Mouse (Mus musculus): ENCODE measurements around the gene Ubl7. TPM values are rescaled to one million over a fixed set of nuclear protein-coding genes. Genes with fewer than 3 reads are reported as not detected.
"Not testable (repeated sequence)": the region's sequence is repeated elsewhere in the genome, so short reads cannot be mapped to it uniquely, and the experiment has no call there.

Ubl7 gene
- total RNA-seq (2021) = 10 to 100 TPM; 78.8 to 85.3 TPM
- long read RNA-seq, experiment 1, transcript Ubl7-201 (11 exons, 1,364 nt) = major isoform, 51 of 112 reads
- long read RNA-seq, experiment 1, transcript Ubl7-209 (11 exons, 1,319 nt) = minor isoform, 18 of 112 reads
- long read RNA-seq, experiment 1, partial matches to known transcripts = 17 of 112 reads
- long read RNA-seq, experiment 1, other reads (novel, unspliced or antisense) = 24 of 112 reads
- long read RNA-seq, experiment 2, transcript Ubl7-201 (11 exons, 1,364 nt) = major isoform, 61 of 135 reads
- long read RNA-seq, experiment 2, transcript Ubl7-209 (11 exons, 1,319 nt) = minor isoform, 17 of 135 reads
- long read RNA-seq, experiment 2, transcript Ubl7-208 (11 exons, 1,426 nt) = minor isoform, 5 of 135 reads
- long read RNA-seq, experiment 2, partial matches to known transcripts = 22 of 135 reads
- long read RNA-seq, experiment 2, other reads (novel, unspliced or antisense) = 30 of 135 reads

DNA sequence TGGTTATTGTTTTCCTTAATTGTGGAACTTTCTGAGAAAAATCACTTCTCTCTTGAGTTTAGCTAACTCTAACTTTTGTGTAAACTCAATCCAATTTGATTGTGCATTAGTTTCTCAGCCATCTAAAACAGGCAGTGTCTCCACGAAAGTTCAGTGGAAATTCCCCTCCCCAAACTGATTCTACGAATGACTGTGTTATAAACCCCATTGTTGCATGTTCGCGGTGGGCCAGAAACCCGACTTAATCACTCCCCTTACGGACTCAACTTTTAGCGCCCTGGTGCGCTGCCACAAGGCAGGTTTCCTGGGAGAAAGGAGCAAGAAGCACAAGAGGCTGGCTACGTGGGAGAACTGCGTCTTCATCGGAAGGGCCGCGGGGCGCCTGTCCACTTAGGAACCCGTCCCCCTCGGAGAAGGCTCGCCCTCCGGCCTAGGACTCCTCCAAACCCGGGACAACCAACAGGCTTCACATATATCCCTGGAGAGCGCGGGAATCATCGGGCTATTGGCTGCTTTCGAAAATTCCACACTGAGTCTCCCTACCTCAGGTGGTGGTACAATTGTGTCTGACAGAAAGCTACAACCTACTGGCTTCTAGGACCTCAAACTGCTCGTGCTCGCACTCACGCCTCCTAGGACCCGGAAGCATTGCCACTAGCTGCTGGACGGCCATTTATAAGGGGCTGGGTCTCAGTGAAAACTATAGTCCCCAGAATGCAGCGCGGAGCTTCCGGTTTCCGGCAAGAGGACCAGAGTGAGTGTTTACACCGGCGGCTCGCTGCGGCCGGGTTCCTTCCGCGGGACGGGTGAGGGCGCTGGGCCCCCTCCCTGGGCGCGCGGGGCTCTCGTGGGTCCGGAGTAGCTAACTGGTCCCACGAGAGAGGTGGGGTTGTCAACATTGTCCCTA lies at the start of gene Ubl7:
Gene Ubl7 (plus strand): TSS at position 726 of the 907 bp plus-strand sequence.
- peak; percentile 67 to 83 for DNase-seq (ENCODE audit: low spot score in 2 of 2)

DNA sequence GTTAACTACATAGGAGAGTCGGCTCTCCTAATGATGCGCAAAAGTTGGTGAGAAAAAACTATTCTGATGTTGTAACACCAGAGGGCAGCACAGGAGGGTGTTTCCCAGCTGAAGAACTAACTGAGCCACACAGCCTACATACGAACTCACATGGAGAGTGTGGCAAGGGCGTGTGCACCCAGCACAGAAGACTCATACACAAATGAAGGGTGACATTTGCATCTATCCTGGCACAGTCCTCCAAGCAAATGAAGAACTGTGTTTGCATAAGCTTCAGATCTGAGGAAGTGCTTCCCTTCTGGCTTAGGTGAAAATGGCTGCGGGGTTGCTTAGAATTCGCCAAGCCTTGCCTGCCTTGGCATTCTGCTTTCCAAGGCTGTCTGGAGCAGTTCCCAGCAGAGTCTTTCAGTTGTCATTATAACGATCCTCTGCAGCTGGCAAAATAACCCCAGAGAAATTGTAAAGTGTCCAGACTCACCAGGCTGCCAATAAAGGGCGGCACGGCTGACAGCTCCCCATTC lies 48.8 kb upstream of the Ubl7 start:
- peak in 1 of 2 experiments; percentile 22 for DNase-seq (ENCODE audit: low spot score in 2 of 2)

DNA sequence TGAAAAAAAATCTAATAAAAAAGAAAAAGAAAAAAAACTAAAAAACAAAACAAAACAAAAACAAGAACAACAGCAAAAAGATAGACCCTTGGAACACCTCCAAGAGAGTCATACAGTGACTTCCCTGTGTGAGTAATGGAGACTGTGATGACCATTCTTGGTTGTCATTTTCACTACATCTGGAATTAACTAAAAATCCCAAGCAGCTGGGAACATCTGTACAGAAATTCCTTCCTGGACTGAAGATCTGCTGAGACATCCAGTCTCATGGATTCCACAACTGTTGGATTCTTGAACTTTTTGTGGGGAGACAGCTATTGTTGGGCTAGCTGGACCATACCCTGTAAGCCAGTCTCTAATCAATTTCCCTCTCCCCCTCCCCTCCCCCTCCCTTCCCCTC lies 46.4 kb upstream of the Ubl7 start:
- no peak for DNase-seq (ENCODE audit: low spot score in 2 of 2)

DNA sequence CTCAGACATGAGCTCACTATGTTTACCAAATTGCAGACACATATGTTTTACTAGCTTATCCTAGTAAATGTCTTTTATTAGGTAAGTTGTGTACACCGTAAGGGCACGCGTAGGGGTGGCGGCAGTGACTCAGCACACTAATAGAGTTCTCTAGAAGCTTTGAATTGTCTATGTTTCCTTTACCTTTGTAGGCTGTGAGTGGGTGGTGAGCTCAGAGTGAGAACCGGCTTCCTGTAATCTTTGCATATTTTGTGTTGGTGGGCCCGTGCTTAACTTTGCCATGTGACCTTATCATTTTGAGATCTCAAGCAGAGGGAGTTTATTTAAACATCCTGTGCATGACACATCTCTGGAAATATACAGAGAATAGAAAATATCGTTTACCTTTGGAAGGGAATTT lies 44.2 kb upstream of the Ubl7 start:
- no peak for DNase-seq (ENCODE audit: low spot score in 2 of 2)

DNA sequence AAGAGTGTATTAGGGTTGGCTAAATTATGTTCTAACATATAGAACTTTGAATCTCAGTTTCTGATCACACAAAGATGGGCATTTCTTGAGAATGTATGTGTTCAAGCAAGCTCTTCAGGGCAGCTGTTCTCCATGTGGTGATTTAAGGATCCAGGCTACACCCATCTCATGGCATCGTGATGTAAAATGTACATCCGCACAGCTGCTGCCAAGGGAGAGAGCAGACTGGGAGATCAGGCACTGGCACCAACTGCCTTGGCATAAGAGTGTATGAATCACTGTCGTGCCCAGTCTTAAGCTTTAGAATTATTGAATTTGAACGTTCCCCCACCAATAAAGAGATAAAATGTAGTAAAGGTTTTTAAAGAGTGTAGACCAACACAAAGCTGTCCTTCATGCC lies 43.5 kb upstream of the Ubl7 start:
- DNase-seq (ENCODE audit: low spot score in 2 of 2) = no peak

DNA sequence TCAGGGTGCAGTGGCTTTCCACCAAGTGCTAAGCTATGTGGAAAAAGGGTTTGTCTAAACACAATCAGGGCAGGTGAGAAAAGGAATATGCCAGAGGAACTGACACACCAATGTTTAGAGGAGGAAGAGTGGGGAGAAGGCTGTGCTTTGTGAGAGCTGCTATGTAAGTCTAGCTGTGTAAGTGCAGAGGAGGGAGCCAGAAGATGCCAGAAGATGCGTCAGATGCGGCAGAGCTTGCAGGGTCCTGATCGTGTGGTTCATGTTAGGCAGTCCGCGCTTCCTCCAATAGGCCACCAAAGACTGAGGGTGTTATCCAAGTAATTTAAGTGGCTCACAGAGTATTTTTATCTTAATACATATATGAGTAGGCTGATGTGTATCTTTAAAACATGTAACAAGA lies 42.9 kb upstream of the Ubl7 start:
- no peak for DNase-seq (ENCODE audit: low spot score in 2 of 2)

DNA sequence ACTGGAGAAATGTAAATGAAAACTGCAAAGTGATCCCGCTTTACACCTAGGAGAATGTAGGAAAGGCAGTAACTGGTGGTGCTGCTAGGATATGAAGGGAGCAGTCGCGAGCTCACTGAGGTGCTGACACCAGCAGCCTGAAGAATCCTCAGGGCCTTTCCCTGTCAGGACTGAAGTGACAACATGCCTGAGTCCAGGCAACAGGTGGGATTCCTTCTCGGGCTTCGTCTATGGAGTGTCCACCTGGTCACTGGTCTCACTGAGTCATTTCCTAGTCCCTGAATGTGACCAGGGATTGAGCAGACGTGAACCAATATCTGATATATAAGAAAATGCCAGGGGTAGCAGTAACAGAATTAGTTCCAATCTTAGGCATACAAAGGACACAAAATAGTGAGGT lies 42.0 kb upstream of the Ubl7 start:
- no peak for DNase-seq (ENCODE audit: low spot score in 2 of 2)

DNA sequence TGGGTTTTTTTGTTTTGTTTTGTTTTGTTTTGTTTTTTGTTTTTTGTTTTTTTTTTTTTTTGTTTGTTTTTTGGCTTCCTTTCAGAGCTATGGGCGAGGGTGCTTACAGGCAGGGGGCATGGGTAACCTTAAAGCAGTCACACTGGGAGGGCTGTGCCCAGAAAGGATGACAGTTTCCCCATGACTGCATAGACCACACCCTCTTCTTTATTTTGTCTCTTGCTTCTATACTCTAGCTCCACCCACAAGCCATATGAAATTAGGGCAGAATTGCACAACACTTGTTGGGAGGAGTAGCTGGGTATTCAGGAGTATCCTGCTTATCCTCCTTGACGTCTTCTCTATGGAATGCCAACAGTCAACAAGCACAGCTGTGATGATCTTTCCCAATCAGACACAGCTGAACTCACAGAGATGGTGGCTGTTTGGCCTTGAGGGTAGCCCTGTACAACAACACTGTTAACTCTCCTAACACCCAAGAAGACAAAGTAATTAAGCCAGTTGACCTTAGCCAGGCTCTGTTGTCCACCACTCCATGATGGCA lies 40.4 kb upstream of the Ubl7 start:
- DNase-seq (ENCODE audit: low spot score in 2 of 2) = no peak

DNA sequence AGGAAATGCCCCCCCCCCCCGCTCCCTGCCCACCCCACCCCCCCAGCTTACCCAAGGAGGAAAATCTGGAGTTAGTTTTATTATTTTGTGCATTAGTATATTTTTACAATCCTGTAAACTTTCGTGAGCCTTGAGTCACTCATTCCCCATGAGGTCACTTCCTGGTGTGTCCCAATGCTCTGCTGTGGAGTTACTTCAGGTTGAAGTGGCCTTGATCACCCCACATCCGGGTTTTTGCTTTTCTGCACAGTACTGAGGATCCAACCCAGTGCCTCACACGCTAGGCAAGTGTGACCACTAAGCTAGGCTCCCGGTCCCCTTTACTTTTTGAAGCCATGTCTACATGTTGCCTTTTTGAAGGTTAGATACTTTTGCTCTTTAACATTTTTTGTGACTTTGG lies 36.6 kb upstream of the Ubl7 start:
- no peak for DNase-seq (ENCODE audit: low spot score in 2 of 2)

DNA sequence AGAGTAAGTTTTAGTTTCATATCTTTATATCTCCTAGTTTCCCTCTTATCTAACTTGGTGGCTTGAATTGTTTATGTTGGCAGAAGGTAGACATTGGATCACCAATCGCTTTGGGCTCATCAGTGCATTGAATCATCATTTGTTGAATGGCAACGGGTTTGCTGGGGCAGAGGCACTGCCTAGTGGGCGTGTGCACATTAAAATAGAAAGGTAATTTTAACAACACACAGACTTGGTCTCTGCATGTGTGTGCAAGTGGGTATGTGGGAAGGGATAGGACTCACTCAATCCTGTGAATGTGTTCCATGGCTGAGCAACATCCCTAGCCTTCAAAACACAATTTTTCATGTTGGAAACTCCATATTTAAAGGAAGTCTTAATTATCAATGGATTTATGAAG lies 35.8 kb upstream of the Ubl7 start:
- DNase-seq (ENCODE audit: low spot score in 2 of 2) = no peak

DNA sequence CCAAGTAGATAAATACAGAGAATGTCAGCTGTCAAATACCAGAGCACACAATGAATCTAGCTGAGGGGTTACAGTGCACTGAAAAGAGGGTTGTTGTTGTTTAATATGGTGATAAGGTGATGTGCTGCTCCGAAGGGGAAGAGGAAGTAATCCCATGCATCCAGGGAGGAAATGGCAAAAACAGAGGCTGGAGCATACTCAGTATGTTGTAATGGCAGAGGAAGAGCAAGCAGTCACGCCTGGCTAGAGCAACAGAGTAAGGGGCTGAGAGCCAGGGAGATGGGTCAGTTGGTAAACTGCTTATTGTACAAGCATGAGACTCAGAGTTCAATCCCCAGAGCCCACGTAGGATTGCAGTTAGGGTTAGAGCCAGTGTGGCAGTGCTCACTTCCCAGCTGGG lies 31.6 kb upstream of the Ubl7 start:
- DNase-seq (ENCODE audit: low spot score in 2 of 2) = no peak

DNA sequence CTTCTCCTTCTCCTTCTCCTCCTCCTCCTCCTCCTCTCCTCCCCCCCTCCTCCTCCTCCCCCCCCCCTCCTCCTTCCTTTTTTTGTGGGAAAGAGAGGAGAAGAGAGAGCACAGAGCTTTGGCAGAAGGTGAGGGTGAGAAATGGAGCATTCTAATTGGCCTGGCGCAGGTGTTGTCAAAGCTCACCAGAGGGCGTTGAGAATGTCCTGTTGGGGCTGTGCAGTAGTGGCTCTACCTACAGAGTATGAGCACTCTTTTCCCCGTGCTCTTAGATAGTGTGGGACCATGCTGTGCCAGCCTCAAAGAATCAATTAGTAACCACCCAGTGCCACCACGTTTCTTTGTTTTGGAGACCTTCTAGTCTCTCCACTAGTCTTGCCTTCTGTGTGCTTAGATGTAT lies 30.5 kb upstream of the Ubl7 start:
- no peak for DNase-seq (ENCODE audit: low spot score in 2 of 2)

DNA sequence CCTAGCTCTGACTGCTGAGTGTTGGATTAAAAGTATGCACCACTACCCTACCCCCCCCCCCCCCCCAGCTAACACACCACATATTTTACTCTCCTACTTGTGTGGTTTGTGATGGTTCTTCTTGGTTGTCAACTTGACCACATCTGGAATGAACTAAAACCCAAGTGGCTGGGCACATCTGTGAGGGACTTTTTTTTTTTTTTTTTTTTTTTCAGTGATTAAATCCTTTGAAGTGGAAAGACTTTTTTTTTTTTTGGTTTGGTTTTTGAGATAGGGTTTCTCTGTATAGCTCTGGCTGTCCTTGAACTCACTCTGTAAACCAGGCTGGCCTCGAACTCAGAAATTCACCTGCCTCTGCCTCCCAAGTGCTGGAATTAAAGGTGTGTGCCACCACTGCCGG lies 29.0 kb upstream of the Ubl7 start:
- not testable (repeated sequence) for DNase-seq (ENCODE audit: low spot score in 2 of 2)

DNA sequence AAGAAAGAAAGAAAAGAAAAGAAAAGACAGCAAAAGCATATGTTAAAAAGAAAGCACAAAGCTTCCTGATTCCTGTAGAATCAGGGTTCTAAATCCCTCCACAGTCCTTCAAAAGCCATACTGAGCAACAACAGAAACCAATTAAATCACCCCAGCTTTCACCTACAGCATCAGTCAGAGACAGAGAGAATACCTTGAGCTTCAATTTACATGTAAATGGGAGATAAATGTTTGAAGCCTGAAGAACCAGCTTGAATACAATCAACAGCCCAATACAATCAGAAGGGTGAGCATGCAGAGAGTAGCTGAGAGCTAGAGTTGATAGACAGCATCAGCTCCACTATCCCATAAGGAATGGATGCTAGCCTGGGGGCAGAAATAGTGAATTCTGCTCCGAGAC lies 27.4 kb upstream of the Ubl7 start:
- no peak for DNase-seq (ENCODE audit: low spot score in 2 of 2)

DNA sequence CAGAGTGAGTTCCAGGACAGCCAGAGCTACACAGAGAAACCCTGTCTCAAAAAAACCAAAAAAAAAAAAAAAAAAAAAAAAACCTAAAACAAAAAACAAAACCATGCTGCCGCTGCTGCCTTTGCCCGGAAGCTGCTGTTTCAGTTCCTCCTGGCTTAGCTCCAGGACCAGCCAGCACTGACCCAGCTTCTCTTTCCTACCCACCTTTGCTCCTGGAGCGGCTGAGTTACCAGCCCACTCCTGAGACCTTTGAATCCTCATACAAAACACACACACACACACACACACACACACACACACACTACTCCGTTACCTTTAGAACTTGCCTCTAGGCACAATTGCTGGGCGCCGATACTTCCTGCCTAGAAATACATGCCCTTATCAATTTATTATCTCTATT lies 22.7 kb upstream of the Ubl7 start:
- DNase-seq (ENCODE audit: low spot score in 2 of 2) = no peak

DNA sequence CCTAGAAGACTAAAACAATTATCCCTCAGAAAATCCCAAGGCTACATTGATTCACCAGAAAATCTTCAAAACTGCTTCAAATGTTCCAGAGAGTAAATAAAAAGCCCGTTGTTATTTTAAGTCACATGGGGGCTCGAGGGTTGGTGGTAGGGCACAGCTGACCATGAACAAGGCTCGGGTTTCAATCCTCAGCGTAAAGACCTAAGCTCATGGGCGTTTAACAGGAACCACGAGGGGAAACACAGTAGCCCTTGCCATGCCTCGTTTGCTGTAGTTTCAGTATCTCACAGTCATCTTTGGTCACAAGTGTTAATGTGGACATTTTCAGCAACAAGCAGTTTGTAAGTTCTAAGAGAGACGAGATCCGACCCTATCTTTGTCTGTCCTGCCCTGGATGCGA lies 10.3 kb upstream of the Ubl7 start:
- DNase-seq (ENCODE audit: low spot score in 2 of 2) = no peak

DNA sequence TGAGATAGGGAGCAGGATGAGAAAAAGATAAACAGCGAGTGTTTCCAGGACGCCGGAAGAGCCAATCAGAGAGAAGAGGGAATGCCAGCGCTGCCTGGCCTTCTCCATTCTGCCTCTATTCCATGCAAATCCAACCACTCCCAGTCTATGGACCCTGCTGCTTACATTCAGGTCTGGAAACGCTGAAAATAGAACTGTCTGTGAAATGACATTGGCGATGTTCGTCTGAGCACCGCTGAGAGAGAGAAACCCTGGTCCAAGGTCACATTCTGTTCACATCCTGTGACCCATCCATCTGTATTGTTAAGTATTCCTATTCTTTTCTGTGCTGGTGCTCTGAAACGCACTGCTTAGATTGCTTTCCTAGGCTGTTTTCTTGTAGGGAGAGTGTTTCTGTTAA lies 9.6 kb upstream of the Ubl7 start:
- DNase-seq (ENCODE audit: low spot score in 2 of 2) = no peak

DNA sequence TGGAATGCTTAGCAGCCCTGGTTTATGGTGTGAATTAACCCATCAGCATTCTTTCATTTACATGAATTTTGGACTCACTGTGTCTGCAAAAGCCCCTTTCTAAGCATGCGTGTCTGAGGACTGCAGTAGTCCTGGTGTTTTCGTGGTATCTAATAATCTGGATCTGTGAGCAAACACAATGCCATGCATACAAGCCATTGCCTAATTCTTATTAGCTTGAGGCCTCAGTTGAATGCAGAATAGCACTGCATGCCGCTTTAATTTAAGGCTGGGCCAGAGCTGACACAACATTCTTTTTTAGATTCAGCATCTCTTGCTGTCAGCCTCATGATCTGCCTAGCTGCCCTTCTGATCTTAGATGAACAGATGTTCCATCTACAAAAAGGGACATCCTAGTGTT lies 9.2 kb upstream of the Ubl7 start:
- no peak for DNase-seq (ENCODE audit: low spot score in 2 of 2)

DNA sequence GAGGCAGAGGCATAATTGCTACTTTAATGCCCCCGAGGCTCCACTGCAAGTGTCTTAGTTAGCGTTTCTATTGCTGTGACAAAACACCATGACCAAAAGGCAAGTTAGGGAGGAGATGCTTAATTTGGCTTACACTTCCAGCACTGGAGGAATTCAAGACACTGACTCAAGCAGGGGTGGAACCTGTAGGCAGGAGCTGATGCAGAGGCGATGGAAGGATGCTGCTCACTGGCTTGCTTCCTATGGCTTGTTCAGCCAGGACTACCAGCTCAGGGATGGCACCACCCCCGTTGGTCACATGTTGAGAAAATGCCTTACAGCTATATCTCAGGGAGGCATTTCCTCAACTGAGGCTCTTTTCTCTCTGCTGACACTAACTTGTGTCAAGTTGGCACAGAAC lies 8.6 kb upstream of the Ubl7 start:
- DNase-seq (ENCODE audit: low spot score in 2 of 2) = no peak

DNA sequence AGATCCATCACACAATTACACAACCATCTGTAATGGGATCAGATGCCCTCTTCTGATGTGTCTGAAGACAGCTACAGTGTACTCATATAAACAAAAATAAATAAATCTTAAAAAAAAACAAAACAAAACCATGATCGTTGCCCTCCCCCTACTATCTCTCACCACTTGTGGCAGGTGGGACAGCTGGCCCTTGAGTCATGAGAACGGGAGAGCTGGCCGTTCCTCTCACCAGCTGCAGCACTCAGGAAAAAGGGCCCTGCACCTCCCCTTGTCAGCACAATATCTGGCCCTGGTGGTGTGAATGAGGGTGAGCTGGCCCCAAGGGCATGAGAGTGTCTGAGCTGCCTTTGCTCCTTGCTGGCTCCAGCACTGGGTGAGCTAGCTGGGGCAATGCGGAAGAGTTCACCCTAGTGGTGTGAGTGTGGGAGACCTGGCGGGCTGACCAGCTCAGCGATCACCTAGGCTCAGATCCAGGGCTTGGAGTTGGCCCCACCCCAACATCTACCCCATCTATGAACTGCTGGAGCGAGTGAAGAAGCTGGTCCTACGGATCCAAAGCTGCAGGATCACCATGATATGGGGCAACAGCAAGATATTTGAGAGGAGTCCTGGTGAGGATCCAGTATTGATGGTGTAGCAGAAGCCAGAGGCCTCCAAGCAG lies 7.1 kb upstream of the Ubl7 start:
- no peak for DNase-seq (ENCODE audit: low spot score in 2 of 2)

DNA sequence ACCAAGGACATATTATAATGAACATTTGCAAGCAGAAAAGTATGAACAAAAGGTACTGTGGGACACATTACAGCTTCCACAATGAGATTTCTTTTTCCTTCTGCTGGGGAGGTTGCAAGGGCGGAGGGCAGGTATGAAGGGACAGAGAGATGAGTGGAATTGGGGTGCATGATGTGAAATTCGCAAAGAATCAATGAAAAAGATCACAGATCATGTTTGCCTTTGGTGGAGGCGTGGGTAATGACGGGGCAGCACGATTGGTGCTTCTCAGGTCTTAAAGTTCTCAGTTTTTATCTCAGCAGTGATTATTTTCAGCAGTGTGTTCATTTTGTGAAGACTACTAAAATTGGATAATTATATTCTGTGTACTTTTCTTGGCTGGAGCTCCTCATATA lies 6.5 kb upstream of the Ubl7 start:
- no peak for DNase-seq (ENCODE audit: low spot score in 2 of 2)
